Mouse (Mus musculus): Measurements from ENCODE around the gene Olfr615.
"Not testable (repeated sequence)": the region's sequence is repeated elsewhere in the genome, so short reads cannot be mapped to it uniquely, and the experiment has no call there.

Gene Olfr615

DNA sequence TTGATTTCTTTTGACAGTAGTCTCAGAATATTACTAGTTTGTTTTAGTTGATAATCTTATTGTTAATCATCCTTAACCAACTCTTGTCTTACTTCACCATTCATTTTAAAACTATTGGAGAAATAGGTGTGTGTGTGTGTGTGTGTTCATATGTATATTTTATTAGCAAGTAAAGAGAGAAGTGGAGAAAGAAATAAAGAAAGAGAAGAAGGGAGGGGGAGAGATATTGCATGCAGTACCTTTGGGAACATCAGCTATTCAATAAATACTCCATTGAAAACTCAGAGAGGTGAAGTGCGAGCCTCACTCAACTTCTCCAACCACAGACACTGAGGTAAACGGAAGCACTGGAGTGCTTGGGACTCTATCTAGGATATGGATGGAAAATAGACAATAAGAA lies at the start of gene Olfr615:
Gene Olfr615 (plus strand): TSS at position 301 of the 400 bp plus-strand sequence.
- DNase-seq (ENCODE audit: low spot score in 2 of 2) = no peak

DNA sequence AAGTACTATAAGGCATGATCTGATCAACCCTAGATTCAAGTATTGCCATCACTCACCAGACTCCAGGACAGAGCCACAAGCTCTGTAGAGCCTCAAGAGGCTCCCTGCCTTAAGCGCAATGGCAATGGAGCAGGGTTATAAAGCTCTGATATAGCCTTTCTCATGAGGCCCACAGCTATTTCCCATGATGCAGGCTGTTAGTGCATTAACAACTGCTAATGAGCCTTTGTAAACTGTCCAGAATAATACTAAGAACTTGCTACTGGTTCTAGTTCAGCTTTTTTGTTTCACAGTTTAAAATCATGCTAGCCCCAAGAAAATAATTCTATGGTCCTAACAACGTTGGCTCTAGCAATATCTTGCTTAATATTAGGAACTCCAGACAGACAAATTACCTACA lies 43.9 kb upstream of the Olfr615 start, which contains the start of gene Olfr610:
Gene Olfr610 (minus strand): TSS at position 101 of the 400 bp plus-strand sequence.
- DNase-seq (ENCODE audit: low spot score in 2 of 2) = no peak

DNA sequence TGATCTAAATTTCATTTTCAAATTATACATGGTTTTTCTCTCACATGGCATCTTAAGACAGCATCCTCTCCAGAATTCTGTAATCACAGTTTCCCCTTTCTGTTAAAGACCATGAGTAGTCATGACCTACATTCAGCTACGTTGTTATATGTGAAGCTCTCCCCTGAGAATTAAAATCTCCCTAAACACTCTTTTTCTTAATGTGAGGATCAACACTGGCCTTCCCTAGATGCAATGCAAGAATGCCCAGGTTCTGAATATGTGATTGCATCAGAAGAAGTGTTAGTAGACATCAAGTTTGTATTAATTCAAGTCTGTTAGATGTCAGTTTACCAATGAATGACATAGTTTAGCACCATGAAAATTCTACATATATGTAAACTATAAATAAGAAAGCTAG lies 35.1 kb upstream of the Olfr615 start, which contains the start of gene Olfr611:
Gene Olfr611 (minus strand): TSS at position 101 of the 400 bp plus-strand sequence.
- not testable (repeated sequence) for DNase-seq (ENCODE audit: low spot score in 2 of 2)

DNA sequence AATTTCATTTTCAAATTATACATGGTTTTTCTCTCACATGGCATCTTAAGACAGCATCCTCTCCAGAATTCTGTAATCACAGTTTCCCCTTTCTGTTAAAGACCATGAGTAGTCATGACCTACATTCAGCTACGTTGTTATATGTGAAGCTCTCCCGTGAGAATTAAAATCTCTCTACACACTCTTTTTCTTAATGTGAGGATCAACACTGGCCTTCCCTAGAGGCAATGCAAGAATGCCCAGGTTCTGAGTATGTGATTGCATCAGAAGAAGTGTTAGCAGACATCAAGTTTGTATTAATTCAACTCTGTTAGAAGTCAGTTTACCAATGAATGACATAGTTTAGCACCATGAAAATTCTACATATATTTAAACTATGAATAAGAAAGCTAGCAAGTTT lies 13.3 kb upstream of the Olfr615 start, which contains the start of gene Olfr612:
Gene Olfr612 (minus strand): TSS at position 101 of the 400 bp plus-strand sequence.
- DNase-seq (ENCODE audit: low spot score in 2 of 2) = not testable (repeated sequence)

DNA sequence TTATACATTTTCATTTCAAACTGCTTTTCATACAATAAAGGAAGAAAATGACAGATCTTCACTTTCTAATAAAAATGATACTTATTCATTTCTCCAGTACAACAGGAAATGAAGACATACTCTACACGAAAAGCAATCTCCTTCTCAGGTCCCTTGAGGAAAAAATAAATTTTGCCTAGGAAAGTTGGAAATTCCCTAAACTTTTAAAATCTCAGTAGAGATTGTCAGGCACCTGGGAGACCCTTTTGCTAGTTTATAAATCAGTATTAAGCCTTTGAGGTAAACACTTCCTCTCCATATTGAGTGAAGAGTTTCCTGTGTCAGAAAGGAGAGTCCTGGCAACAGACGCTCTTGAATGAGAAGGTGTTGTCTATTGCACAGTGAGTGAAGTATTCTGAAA lies 8.1 kb upstream of the Olfr615 start, which contains the start of gene Olfr613:
Gene Olfr613 (plus strand): TSS at position 301 of the 400 bp plus-strand sequence.
- DNase-seq (ENCODE audit: low spot score in 2 of 2) = no peak

DNA sequence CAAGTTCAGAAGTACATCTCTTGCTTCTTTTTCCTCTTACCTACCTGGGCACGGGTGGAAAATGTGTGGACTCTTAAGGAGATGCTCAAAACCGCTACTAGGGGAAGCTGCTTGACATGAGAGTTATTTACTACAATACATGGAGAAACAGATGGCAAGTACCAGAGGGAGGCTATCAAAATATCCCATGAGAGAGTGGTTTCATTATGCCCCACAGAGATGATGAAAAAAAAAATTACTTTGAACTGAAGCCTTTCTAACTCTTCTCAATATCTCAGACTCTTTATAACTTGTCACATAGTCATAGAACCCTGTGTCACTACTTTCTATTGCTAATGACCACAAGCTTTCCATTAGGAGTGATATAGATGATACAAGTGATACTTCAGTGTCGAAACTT lies 13.2 kb downstream of the Olfr615 start, which contains the start of gene Olfr616:
Gene Olfr616 (minus strand): TSS at position 101 of the 400 bp plus-strand sequence.
- no peak for DNase-seq (ENCODE audit: low spot score in 2 of 2)

DNA sequence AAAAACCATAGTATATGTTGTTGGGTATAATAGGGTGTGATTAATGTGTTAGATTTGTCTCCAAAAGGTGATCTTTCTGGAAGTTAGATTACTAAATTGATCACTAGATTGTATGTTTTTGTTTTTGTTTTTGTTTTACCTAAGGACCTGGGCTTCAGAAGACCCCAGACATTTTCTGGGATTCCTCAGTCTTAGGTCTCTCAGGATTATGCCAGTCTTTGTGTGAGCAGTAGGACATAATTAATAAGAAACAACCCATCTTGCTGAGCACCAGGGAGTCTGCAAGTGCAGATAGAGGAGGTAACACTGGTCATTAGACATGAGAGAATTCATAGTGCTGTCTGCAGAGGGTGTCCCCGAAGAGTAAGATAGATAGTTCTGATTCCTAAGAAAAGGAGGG lies 16.9 kb downstream of the Olfr615 start, which contains the start of gene Olfr617:
Gene Olfr617 (plus strand): TSS at position 301 of the 400 bp plus-strand sequence.
- no peak for DNase-seq (ENCODE audit: low spot score in 2 of 2)

DNA sequence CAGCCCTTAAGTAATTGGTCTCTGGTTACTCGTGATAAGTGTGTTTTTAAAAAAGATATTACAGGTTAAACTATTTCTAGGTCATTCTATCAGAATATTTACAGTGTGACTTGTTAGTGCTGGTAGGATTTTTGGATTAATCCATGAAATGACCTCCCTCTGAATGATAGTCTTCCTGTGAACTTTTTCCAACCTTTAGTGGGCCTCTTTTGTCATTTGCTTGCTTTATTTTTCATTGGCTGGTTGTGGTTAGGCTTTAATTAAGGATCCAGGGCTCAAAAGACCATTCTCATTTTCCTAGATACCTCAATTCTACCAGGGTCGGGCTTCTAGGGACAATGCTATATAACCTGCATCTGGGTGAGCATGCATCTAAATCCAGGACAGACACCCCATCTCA lies 33.9 kb downstream of the Olfr615 start, which contains the start of gene Olfr618:
Gene Olfr618 (plus strand): TSS at position 301 of the 400 bp plus-strand sequence.
- no peak for DNase-seq (ENCODE audit: low spot score in 2 of 2)

DNA sequence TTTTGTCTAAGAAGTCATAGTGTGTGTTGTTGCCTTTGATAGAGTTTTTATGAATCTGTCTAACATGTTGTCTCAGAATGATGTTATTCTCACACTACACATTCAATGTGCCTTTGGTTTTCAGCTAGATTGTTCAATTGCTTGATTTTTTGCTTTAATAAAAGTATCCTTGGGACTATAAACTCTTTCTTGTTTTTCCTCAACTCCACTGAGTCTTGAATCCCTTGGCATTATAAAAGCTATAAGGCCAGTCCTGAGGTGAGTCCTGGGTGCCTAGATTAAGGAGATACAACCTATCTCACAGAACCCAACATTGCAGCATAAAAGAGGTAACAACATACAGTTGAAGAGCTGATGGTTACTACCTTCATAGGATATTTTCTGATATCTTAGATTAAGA lies 44.4 kb downstream of the Olfr615 start, which contains the start of gene Olfr619:
Gene Olfr619 (plus strand): TSS at position 301 of the 400 bp plus-strand sequence.
- no peak for DNase-seq (ENCODE audit: low spot score in 2 of 2)

DNA sequence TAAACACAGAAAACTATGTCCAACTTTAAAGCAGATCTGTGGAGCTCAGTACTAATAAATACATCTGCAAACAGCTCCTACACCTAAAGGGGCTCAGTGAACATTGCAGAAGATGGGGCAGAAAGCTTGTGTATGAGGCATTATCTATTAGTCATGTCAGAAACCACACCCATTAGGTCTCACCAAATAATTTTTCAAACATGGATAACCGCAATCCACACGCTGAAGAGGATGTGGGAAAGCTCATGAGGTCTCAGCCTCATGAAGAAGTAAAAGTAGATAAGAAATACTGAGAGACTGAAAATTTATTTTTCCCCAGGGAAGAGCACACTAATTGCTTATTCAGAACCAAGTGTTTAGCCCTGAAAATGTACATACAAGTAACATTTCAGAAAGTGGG lies 51.5 kb downstream of the Olfr615 start:
- no peak for DNase-seq (ENCODE audit: low spot score in 2 of 2)

DNA sequence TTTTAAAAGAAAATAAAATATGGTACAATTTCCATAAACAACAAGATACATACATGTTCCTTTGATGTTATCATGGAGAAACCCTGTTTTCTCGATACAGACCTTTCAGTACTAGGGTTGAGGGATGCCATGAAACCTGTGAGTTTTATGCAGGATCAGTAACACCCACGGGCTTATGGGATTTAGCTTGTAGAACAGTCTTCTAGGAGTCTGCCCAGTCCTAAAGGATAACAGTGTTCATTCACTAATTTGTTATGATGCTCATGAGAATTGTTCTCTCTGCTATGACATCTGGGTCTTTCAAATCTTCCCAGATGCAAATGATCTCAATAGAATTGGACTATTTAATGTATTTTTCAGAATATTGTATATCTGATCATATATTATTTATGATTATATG lies 56.6 kb downstream of the Olfr615 start, which contains the start of gene Olfr620:
Gene Olfr620 (minus strand): TSS at position 101 of the 400 bp plus-strand sequence.
- DNase-seq (ENCODE audit: low spot score in 2 of 2) = no peak

Data from spleen, postnatal 36 days (tissue).